Comparison of ENCODE assay signal across 14 mouse cellular contexts in genomic region chr16:10897372-10897771, GRCm38 (mm10).
DNase-seq lines count a peak whose midpoint lies in the region; ATAC-seq and TF ChIP-seq lines count a peak whose summit lies in the region.
"Had no signal": no experiment of that assay in that cellular context is flagged by ENCODE, and none has a peak within 500 bp of the region (broad histone marks: within the 10 kb centered on the region; RNA-seq: fewer than 3 reads in every experiment).

No protein-coding gene starts in this region.

- no peaks in the 10 kb centered on the region for H3K4me1 ChIP-seq in lung, postnatal 0 days (ENCODE audit: insufficient read depth, low read depth, low read length)
- 0 out of 2 replicates have a peak, but pooled peaks cover 11% of the 10 kb centered on the region for H3K4me1 ChIP-seq in embryonic facial prominence, embryonic 15.5 days
- H3K4me1 ChIP-seq: midbrain, embryonic 10.5 days had no signal

- H3K9me3 ChIP-seq in lung, postnatal 0 days (ENCODE audit: low read length) = no peaks in the 10 kb centered on the region
- H3K9me3 ChIP-seq in embryonic facial prominence, embryonic 15.5 days (replicated peaks) = no peaks in the 10 kb centered on the region
- H3K9me3 ChIP-seq: midbrain, embryonic 10.5 days had no signal

- no peak overlapping the region for H3K27ac ChIP-seq in lung, postnatal 0 days (ENCODE audit: low read length)
- no peak overlapping the region for H3K27ac ChIP-seq in embryonic facial prominence, embryonic 15.5 days (replicated peaks)
- H3K27ac ChIP-seq: midbrain, embryonic 10.5 days had no signal

- WGBS in lung, postnatal 0 days = 34% methylated on average over 6 of the region's 6 CpGs
- 21% methylated on average over 6 of the region's 6 CpGs for WGBS in embryonic facial prominence, embryonic 15.5 days

- no peak overlapping the region for H3K9ac ChIP-seq in lung, postnatal 0 days (replicated peaks; ENCODE audit: low read depth)
- H3K9ac ChIP-seq in embryonic facial prominence, embryonic 15.5 days = no peak overlapping the region

- H3K79me2 ChIP-seq in myocyte (ENCODE audit: control insufficient read depth, insufficient read depth) = no peaks in the 10 kb centered on the region

- H3ac ChIP-seq in myocyte (ENCODE audit: control insufficient read depth, insufficient read length) = no peak overlapping the region

- H3K4me2 ChIP-seq in lung, postnatal 0 days (replicated peaks; ENCODE audit: low read depth, low read length) = no peak overlapping the region
- H3K4me2 ChIP-seq in embryonic facial prominence, embryonic 15.5 days (replicated peaks) = no peak overlapping the region
- peak overlapping the region; percentile 24 for H3K4me2 ChIP-seq in myocyte (ENCODE audit: low read depth)
- H3K4me2 ChIP-seq: liver, embryonic 11.5 days had no signal

- peak; percentile 24 for DNase-seq in embryo, embryonic 10.5 days (ENCODE audit: low spot score)
- no peak for DNase-seq in embryo, embryonic 9.5 days (ENCODE audit: extremely low spot score)
- peak; percentile 43 for DNase-seq in lung, postnatal 0 days (ENCODE audit: low spot score)
- DNase-seq in lung, postnatal 4 days = no peak
- DNase-seq in spleen, adult 12 weeks (ENCODE audit: low spot score) = no peak
- no peak for DNase-seq in cerebellum, postnatal 14 days
- DNase-seq: adrenal gland, postnatal 25 days; cerebellum, adult 8-10 months; gastrocnemius, postnatal 25 days; heart, postnatal 10 days had no signal

- no peak for TF ChIP-seq CTCF in lung, postnatal 0 days (IDR thresholded peaks at IDR 0.05)

- no peaks in the 10 kb centered on the region for H3K36me3 ChIP-seq in lung, postnatal 0 days (ENCODE audit: insufficient read depth, low read length)
- H3K36me3 ChIP-seq in embryonic facial prominence, embryonic 15.5 days = no peaks in the 10 kb centered on the region
- no peaks in the 10 kb centered on the region for H3K36me3 ChIP-seq in myocyte (ENCODE audit: control insufficient read depth, insufficient read depth)
- H3K36me3 ChIP-seq: midbrain, embryonic 10.5 days had no signal

- H3K27me3 ChIP-seq in lung, postnatal 0 days (replicated peaks; ENCODE audit: insufficient read depth, low read length) = no peaks in the 10 kb centered on the region
- no peaks in the 10 kb centered on the region for H3K27me3 ChIP-seq in embryonic facial prominence, embryonic 15.5 days
- H3K27me3 ChIP-seq in myocyte (ENCODE audit: control insufficient read depth, insufficient read depth, insufficient read length) = peaks cover 4% of the 10 kb centered on the region

- H3K4me3 ChIP-seq in lung, postnatal 0 days (ENCODE audit: low read depth, low read length) = no peak overlapping the region
- H3K4me3 ChIP-seq in embryonic facial prominence, embryonic 15.5 days (replicated peaks) = no peak overlapping the region
- H3K4me3 ChIP-seq in myocyte = no peak overlapping the region
- H3K4me3 ChIP-seq: midbrain, embryonic 10.5 days had no signal

- ATAC-seq in lung, postnatal 0 days = no peak
- peak; percentile 63 for ATAC-seq in embryonic facial prominence, embryonic 15.5 days (ENCODE audit: insufficient number of reproducible peaks, low FRiP score, low TSS enrichment, low read depth)

- no peak for TF ChIP-seq POLR2A in myocyte (IDR thresholded peaks at IDR 0.05; ENCODE audit: insufficient read length, low read depth)

- TF ChIP-seq EP300 in lung, postnatal 0 days (IDR thresholded peaks at IDR 0.05) = no peak

TF ChIP-seq in myocyte, 11 proteins besides CTCF, POLR2A, EP300 and RAD21:
- TF ChIP-seq CEBPB (IDR thresholded peaks at IDR 0.05; ENCODE audit: insufficient read depth, poor library complexity, severe bottlenecking) (peak; percentile 37; the same call in 1 of the 2 replicates), TCF3 (IDR thresholded peaks at IDR 0.05; ENCODE audit: insufficient read length, low read depth) (no peak)

Comparison
In these comparisons a context has a peak if more than half of its experiments do, and no peak if none do; other contexts are left out.
1. DNase-seq: peak in embryo, embryonic 10.5 days (single experiment) and lung, postnatal 0 days (single experiment); none in embryo, embryonic 9.5 days (single experiment), lung, postnatal 4 days (0 of 2), spleen, adult 12 weeks (single experiment) and cerebellum, postnatal 14 days (0 of 2).